Mouse (Mus musculus): ENCODE results near the gene Slc9a9. TPM values are rescaled to one million over a fixed set of nuclear protein-coding genes. Genes with fewer than 3 reads are reported as not detected.
A peak's percentile ranks its signal among the peaks of the same experiment; 100 is the strongest.

Slc9a9 gene
- polyA plus RNA-seq, 1 experiment = 8.9 TPM

GRCm38 (mm10) chr9:95242628-95243195 lies 573.0 kb downstream of the Slc9a9 start:
- WGBS = 57% methylated on average over 2 of the region's 2 CpGs
- H3K27ac ChIP-seq (ENCODE audit: insufficient read depth, low read length) = no peak overlapping the region
- peaks cover 8% of the 10 kb centered on the region for H3K4me1 ChIP-seq (ENCODE audit: control insufficient read depth, insufficient read depth, low read length)
- TF ChIP-seq CTCF (IDR thresholded peaks at IDR 0.05; ENCODE audit: borderline replicate concordance, insufficient read depth, low read depth, low read length) (no peak), POLR2A (IDR thresholded peaks at IDR 0.05; ENCODE audit: borderline replicate concordance, insufficient read depth, low read length) (no peak)
- H3K27me3 ChIP-seq (ENCODE audit: control insufficient read depth, insufficient read depth, low read length) = no peaks in the 10 kb centered on the region
- H3K4me3 ChIP-seq (replicated peaks; ENCODE audit: insufficient read depth, low read depth, low read length) = no peak overlapping the region
- peak; percentile 31 to 63 for DNase-seq

DNA sequence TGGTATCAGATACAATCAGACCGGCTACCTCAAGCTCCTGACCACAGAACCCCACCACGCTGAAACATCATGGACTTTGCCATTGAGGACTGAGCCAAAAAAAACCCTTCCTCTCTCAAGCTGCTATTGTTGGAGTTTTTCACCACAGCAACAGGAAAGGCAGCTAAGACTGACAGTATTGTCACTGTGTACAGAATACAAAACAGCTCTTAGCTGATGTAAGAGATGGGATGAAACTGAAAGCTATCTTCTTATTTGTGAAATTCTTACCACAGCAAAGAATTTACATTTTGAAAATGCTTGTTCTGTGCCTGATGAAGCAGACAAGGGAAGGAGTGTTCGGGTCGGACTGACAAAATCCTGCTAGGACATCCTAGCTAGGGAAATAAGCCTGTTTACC lies 584.5 kb downstream of the Slc9a9 start:
- no peak for TF ChIP-seq POLR2A (IDR thresholded peaks at IDR 0.05; ENCODE audit: borderline replicate concordance, insufficient read depth, low read length)
- TF ChIP-seq CTCF (IDR thresholded peaks at IDR 0.05; ENCODE audit: borderline replicate concordance, insufficient read depth, low read depth, low read length) = no peak
- Histone ChIP-seq H3K4me3 (replicated peaks; ENCODE audit: insufficient read depth, low read depth, low read length) (no peak overlapping the region), H3K27ac (ENCODE audit: insufficient read depth, low read length) (no peak overlapping the region), H3K4me1 (ENCODE audit: control insufficient read depth, insufficient read depth, low read length) (no peaks in the 10 kb centered on the region), H3K27me3 (ENCODE audit: control insufficient read depth, insufficient read depth, low read length) (no peaks in the 10 kb centered on the region)
- no peak for DNase-seq
- WGBS = 48% methylated on average over 4 of the region's 4 CpGs

- Histone ChIP-seq H3K4me3 (replicated peaks; ENCODE audit: insufficient read depth, low read depth, low read length) (no peak overlapping the region), H3K27me3 (ENCODE audit: control insufficient read depth, insufficient read depth, low read length) (no peaks in the 10 kb centered on the region), H3K27ac (ENCODE audit: insufficient read depth, low read length) (no peak overlapping the region), H3K4me1 (ENCODE audit: control insufficient read depth, insufficient read depth, low read length) (no peaks in the 10 kb centered on the region)
- no peak for DNase-seq
- TF ChIP-seq POLR2A (IDR thresholded peaks at IDR 0.05; ENCODE audit: borderline replicate concordance, insufficient read depth, low read length) (no peak), CTCF (IDR thresholded peaks at IDR 0.05; ENCODE audit: borderline replicate concordance, insufficient read depth, low read depth, low read length) (no peak)
- WGBS = 93% methylated on average over 6 of the region's 6 CpGs
Measured at GRCm38 (mm10) chr9:95255844-95256243, 586.1 kb downstream of the Slc9a9 start.

GRCm38 (mm10) chr9:95256680-95257316 lies 587.1 kb downstream of the Slc9a9 start:
- Histone ChIP-seq H3K27ac (ENCODE audit: insufficient read depth, low read length) (no peak overlapping the region), H3K4me1 (ENCODE audit: control insufficient read depth, insufficient read depth, low read length) (no peaks in the 10 kb centered on the region), H3K4me3 (replicated peaks; ENCODE audit: insufficient read depth, low read depth, low read length) (no peak overlapping the region), H3K27me3 (ENCODE audit: control insufficient read depth, insufficient read depth, low read length) (no peaks in the 10 kb centered on the region)
- 88% methylated on average over 21 of the region's 21 CpGs for WGBS
- DNase-seq = no peak
- TF ChIP-seq CTCF (IDR thresholded peaks at IDR 0.05; ENCODE audit: borderline replicate concordance, insufficient read depth, low read depth, low read length) (no peak), POLR2A (IDR thresholded peaks at IDR 0.05; ENCODE audit: borderline replicate concordance, insufficient read depth, low read length) (no peak)

DNA sequence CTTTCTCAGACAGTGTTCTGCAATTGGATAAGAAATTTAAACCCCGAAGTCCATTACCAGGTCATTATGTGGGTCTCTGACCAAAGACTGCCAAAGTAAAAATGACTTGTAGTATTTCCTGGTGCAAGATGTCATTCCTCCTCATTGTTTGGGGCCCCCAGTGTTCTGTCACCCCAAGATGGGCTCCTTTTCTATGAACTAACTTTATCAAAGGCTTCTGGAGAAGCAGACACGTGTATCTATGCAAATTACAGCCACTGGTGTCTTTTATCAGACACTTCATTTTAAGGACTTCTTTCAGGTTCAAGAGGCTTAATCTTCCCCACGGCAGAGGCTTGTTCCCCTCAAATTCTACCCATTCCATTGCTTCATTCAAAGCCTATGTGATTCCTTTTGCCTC lies 593.1 kb downstream of the Slc9a9 start:
- Histone ChIP-seq H3K27me3 (ENCODE audit: control insufficient read depth, insufficient read depth, low read length) (no peaks in the 10 kb centered on the region; the same call in 1 of the 2 replicates), H3K27ac (ENCODE audit: insufficient read depth, low read length) (no peak overlapping the region), H3K4me1 (ENCODE audit: control insufficient read depth, insufficient read depth, low read length) (no peaks in the 10 kb centered on the region), H3K4me3 (replicated peaks; ENCODE audit: insufficient read depth, low read depth, low read length) (no peak overlapping the region)
- TF ChIP-seq CTCF (IDR thresholded peaks at IDR 0.05; ENCODE audit: borderline replicate concordance, insufficient read depth, low read depth, low read length) (no peak), POLR2A (IDR thresholded peaks at IDR 0.05; ENCODE audit: borderline replicate concordance, insufficient read depth, low read length) (no peak)
- 61% methylated on average over 3 of the region's 3 CpGs for WGBS
- DNase-seq = no peak

- no peak overlapping the region for H3K4me3 ChIP-seq (replicated peaks; ENCODE audit: insufficient read depth, low read depth, low read length)
- DNase-seq = no peak
- H3K27me3 ChIP-seq (ENCODE audit: control insufficient read depth, insufficient read depth, low read length) = no peaks in the 10 kb centered on the region; the same call in 1 of the 2 replicates
- H3K27ac ChIP-seq (ENCODE audit: insufficient read depth, low read length) = no peak overlapping the region
- TF ChIP-seq POLR2A (IDR thresholded peaks at IDR 0.05; ENCODE audit: borderline replicate concordance, insufficient read depth, low read length) (no peak), CTCF (IDR thresholded peaks at IDR 0.05; ENCODE audit: borderline replicate concordance, insufficient read depth, low read depth, low read length) (no peak)
- WGBS = 27% methylated on average over 9 of the region's 9 CpGs
- no peaks in the 10 kb centered on the region for H3K4me1 ChIP-seq (ENCODE audit: control insufficient read depth, insufficient read depth, low read length)
Measured at GRCm38 (mm10) chr9:95263867-95264509, 594.3 kb downstream of the Slc9a9 start.

DNA sequence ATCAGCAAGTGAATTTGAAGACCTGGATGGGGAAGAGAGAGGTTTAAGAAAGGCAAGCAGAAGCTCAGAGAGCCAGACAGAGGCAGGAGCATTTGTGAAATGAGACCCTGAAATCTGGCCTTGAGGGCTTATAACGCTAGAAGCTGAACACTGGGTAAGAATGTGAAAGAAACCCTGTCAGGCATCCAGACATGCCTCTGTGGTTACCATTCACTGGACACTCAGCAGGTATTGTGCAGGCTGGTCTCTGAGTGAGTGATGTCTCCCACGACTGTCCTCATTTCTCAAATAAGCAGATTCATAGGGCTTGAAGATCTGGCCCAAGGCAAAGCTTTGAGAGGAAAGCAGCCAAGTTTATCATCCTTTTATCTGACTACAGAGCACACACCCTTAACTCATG lies 596.5 kb downstream of the Slc9a9 start:
- Histone ChIP-seq H3K27me3 (ENCODE audit: control insufficient read depth, insufficient read depth, low read length) (no peaks in the 10 kb centered on the region; the same call in 1 of the 2 replicates), H3K27ac (ENCODE audit: insufficient read depth, low read length) (no peak overlapping the region), H3K4me1 (ENCODE audit: control insufficient read depth, insufficient read depth, low read length) (no peaks in the 10 kb centered on the region), H3K4me3 (replicated peaks; ENCODE audit: insufficient read depth, low read depth, low read length) (no peak overlapping the region)
- no peak for DNase-seq
- WGBS = 43% methylated on average over 2 of the region's 2 CpGs
- TF ChIP-seq POLR2A (IDR thresholded peaks at IDR 0.05; ENCODE audit: borderline replicate concordance, insufficient read depth, low read length) = no peak
- TF ChIP-seq CTCF (IDR thresholded peaks at IDR 0.05; ENCODE audit: borderline replicate concordance, insufficient read depth, low read depth, low read length) = no peak

DNA sequence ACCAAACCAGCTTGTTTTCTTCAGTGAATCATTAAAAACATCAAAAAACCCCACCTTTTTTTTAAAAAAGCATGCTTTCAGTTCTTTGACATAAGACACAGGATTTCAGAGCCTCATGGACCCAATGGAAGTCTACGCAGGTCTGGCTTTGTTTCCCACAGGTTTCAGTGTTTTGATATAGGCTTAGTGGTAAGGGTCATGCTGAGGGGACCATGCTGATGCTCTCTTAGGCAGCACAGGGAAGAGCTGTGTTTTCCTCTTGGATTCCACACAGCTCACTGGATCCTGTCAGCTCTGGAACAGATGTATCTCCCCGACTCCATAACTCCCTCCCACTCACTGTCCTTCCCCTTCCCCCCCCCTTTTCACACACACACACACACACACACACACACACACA lies 597.2 kb downstream of the Slc9a9 start:
- no peak for TF ChIP-seq POLR2A (IDR thresholded peaks at IDR 0.05; ENCODE audit: borderline replicate concordance, insufficient read depth, low read length)
- TF ChIP-seq CTCF (IDR thresholded peaks at IDR 0.05; ENCODE audit: borderline replicate concordance, insufficient read depth, low read depth, low read length) = no peak
- Histone ChIP-seq H3K4me3 (replicated peaks; ENCODE audit: insufficient read depth, low read depth, low read length) (no peak overlapping the region), H3K4me1 (ENCODE audit: control insufficient read depth, insufficient read depth, low read length) (no peaks in the 10 kb centered on the region), H3K27ac (ENCODE audit: insufficient read depth, low read length) (no peak overlapping the region), H3K27me3 (ENCODE audit: control insufficient read depth, insufficient read depth, low read length) (no peaks in the 10 kb centered on the region; the same call in 1 of the 2 replicates)
- DNase-seq = no peak
- 63% methylated on average over 2 of the region's 2 CpGs for WGBS

All from cerebellum, adult 2 months (tissue).